Mouse (Mus musculus): ENCODE data around the gene Wfdc9. TPM values are rescaled to one million over a fixed set of nuclear protein-coding genes. Genes with fewer than 3 reads are reported as not detected.

Gene Wfdc9
- total RNA-seq (2022) = not detected

DNA sequence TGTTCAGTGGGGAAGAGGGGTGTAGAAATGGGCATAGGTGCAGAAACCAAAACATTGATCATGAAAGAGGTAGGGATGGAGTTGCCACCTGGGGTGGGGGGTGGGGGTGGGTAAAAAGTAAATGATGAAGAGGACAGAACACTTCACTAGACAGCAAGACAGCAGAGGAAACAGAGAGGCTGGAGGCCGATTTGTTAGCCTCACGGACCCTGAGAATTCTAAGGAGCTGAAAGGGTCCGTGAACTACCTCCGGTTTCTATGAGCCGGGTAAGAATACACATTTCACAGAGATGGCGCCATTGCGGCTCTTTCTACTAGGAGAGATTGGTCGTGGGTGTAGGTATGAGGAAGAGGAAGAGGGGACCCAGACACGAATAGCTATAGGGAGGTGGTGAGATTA, at the start of gene Wfdc9:
TSS of gene Wfdc9 (minus strand) at position 101 of the 400 bp plus-strand sequence.
- DNase-seq (ENCODE audit: low spot score in 2 of 2) = no peak

DNA sequence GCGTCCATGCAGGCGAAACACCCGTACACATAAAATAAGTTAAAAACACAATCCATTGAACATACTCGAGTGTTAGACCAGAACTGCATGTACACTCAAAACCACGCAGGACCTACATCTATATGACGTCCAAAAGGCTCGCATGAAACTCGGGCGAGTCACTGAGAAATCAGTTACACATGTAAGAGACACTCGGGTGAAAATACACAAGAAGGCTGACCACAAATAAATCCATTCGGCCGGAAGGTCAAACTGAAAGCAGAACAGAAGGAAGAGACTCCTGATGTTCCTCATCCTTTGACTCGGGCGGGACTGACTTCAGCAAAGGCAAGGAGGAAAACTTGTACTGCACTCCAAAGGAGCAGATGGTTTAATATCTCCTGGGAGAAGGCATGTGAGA, 49.6 kb upstream of the Wfdc9 start:
- no peak for DNase-seq (ENCODE audit: low spot score in 2 of 2)

DNA sequence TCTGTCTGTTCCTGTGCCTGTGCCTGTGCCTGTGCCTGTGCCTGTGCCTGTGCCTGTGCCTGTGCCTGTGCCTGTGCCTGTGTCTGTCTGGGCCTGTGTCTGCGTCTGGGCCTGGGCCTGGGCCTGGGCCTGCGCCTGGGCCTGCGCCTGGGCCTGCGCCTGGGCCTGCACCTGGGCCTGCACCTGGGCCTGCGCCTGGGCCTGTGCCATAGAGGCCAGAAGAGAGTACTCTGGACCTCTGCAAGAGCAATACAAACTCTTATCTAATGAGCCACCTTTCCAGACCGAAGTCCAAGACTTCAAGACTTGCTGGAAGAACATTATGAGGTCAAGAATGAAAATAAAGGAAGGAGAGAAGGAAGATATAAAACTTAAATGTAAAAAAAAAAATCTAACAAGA, 48.9 kb upstream of the Wfdc9 start:
- DNase-seq (ENCODE audit: low spot score in 2 of 2) = no peak

DNA sequence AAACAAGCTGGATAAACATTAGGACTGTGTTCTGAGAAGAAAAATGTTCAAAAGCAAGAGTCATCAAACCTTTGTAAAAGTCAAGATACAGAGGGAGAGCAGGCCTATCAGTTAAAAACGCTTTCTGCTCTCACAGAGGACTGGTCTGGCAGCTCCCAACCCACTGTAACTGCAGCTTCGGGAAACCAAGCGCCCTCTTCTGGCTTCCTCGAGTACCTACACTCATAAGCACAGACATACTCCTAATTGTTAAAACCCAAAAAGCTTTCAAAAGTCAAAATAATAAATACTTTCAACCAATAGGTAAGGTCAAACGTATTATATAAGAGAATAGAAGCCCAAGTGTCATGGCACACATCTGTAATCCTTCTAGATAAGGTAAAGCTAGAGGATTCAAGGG, 47.9 kb upstream of the Wfdc9 start:
- no peak for DNase-seq (ENCODE audit: low spot score in 2 of 2)

DNA sequence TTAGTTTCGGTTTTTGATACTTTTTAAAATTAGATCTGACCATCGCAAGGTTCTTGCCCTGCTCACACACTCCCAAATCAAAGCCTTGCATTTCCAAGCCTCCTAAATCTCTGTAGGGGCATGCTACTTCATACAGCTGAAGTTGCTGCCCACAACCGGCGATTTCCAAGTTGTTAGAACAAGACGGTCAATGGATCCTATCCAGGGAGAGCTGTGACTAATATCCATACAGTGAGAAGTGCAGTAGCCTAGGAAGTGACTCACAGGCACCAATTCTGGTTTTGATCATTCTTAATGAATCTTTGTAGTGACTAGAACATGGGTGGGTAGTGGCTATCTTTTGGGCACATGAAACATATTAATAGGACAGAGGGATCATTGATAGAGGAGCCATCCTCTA, 45.4 kb upstream of the Wfdc9 start:
- DNase-seq (ENCODE audit: low spot score in 2 of 2) = no peak

DNA sequence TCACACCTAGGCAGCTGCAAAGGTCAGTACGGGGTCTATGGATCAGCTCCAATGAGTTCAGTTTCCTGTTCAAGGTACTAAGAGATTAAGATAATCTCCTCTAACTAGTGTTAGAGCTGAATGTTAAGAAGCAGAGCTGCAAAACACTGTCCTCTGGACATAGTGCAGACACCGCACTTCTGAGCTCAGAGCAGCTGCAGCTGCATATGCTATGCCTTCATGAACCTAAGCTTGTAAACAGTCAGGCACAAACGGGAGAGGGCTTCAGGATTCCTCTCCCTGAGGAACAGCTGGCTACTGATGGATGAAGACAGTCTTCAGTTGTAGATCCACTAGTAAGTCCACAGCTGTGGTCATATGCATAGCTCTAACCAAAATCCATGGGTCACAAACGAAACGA, 44.6 kb upstream of the Wfdc9 start:
- no peak for DNase-seq (ENCODE audit: low spot score in 2 of 2)

DNA sequence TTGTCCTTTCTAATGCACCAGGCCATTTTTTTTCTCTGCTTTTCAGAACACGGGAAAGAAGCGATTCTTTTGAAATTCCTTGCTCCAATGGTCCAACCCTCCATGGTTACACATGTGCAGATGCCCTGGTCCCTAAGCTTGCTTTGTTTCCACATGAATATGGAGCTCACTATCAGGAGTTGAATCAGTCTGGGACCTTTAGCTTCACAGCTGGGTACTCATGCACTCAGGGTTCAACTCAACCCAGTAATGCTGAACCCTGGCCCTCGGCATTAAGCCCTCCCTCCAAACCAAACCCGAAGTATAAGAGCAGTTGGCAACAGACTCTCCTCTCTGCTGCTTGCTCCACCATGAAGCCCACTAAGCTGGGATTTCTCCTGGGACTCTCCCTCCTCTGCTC, 41.8 kb upstream of the Wfdc9 start, which contains the start of gene Spint4:
TSS of gene Spint4 (plus strand) at position 301 of the 400 bp plus-strand sequence.
- no peak for DNase-seq (ENCODE audit: low spot score in 2 of 2)

DNA sequence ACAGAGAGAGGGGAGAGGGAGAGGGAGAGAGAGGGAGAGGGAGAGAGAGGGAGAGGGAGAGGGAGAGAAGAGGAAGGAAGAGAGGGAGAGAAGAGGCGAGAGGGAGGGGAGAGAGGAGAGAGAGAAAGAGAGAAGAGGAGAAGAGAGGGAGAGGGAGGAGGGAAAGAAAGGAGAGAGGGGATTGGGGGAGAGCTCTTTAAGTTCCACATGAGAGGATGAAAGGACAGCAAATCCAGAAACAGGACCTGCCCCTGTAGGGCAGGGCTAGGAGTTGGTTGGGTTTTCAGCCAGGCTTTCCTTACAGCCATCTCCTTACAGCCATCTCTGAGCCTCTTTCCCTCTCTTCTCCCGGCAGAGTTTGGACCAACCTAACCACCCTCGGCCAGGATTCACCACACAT, 28.4 kb upstream of the Wfdc9 start, which contains the start of gene Wfdc13:
TSS of gene Wfdc13 (plus strand) at position 301 of the 400 bp plus-strand sequence.
- no peak for DNase-seq (ENCODE audit: low spot score in 2 of 2)

DNA sequence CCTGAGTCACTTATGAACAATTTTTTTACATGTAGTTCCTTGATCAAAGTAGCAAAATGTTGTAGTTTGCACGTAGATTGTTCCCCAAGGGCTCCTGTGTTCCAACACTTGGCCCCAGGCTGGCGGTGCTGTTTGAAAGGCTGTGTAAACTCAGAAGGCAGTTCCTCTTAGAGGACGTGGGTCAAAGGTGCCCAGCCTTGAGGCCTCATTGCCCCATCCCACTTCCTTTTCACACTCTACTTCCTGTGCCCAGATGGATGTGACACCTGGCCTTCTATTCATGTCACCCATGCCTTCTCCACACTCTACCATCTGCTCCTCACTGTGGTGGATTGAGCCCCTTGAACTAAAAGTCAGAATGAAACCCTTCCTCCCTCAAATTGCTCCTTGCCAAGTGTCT, 23.5 kb upstream of the Wfdc9 start:
- DNase-seq (ENCODE audit: low spot score in 2 of 2) = no peak

DNA sequence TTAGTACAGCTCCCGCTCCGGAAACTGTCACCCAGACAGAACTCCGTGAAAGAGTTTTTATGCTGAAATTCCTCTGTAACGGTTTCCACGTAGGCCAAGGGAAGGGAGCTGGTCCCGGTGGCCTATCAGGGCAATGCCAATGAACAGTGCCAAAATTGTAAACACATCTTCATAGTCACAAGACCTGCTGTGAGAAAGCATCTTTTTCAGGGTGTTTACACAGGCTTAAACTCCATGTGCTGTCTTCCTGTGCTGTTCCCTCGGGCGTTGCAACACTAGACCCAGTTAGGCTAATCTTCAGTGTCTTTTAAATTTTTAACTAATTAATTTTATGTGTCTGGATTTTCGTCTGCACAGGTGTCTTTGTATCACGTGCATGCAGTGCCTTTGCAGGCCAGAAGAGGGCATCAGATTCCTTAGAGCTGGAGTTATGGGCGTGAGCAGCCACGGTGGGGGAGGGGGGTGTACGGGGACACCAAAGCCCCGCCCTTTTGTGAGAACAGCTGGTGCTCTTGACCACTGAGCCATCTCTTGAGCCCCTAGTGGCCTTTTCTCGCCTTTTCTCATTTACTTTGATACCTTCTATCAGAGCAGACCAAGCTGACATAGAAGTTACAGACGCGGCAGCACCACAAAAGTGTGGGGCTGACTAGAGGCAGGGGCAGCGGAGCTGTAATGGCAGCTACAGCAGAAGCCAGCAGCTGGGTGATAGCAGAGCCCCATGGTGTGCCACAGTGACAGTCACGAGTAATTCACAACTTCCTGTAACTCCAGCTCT, 22.7 kb upstream of the Wfdc9 start:
- peak; percentile 33 to 58 for DNase-seq (ENCODE audit: low spot score in 2 of 2)

DNA sequence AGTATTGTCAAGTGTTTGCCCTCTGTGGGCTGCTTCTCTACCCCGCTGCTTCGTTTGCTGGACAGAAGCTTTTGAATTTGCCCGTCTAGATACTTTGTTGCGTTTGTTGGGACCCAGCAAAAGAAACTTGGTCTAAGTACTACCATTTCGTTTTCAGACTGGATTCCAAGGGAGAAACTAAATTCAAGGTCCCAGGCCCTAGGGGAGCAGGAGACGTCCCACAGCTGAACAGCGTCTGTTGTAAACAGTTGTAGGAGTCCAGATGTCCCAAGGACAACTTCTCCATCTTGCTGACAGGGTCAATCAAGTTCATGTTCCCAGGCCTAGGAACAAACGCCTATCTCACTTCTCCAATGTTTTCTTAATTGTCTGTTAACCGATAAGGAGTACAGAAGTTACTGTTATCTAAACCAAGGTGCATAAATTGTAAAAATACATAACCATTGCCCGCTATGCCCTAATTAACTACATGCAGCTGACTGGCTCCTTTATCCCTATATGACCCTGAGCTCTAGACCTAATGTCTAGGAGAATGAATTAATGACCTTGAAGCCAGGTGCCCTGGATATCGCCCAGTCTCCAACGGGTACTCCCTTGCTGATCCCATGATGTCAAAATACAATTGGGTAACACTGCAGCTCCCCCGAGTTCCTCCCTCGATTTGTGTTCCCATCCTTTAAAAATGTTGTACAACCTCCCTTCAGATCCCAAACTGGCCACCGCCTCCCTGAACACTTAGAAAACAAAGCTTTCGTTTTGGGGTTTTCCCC, 20.7 kb upstream of the Wfdc9 start:
- DNase-seq (ENCODE audit: low spot score in 2 of 2) = no peak

DNA sequence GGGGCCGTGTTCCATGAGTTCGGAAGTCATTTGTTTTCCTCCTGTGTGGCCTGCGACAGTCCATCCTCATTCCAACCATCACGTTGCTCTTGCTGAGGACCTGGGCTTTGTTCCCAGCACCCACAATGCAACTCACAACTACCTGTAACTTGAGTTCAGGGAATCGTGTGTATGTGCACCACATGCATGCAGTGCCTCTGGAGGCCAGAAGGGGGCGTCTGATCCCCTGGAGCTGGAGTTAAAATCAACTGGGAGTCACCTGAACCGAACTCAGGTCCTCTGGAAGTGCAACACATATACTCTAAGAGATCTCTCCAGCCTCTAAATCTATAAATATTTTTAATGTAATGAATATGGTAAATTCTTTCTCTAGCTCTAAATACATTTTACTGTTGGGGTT, 19.7 kb upstream of the Wfdc9 start:
- DNase-seq (ENCODE audit: low spot score in 2 of 2) = no peak

DNA sequence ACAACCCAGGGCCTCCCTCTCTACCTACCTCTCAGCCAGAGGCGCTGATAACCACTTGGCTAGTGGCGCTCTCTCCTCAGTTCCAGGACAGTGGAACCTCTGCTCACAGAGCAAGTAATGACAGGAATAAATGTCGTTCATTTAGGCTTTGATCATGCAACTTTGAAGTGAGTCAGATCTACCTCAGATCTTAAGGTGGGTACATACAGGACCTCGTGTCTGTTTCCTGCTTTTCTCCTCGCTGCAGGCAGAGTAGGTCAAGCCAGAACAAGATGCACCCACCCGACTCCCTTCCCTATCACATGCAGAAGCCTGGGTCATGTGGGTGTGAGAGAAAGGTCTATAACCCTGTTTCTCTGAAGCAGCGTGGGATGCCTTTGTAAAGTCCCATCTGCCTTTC, 17.6 kb upstream of the Wfdc9 start, which contains the start of gene Wfdc11:
TSS of gene Wfdc11 (minus strand) at position 101 of the 400 bp plus-strand sequence.
- no peak for DNase-seq (ENCODE audit: low spot score in 2 of 2)

DNA sequence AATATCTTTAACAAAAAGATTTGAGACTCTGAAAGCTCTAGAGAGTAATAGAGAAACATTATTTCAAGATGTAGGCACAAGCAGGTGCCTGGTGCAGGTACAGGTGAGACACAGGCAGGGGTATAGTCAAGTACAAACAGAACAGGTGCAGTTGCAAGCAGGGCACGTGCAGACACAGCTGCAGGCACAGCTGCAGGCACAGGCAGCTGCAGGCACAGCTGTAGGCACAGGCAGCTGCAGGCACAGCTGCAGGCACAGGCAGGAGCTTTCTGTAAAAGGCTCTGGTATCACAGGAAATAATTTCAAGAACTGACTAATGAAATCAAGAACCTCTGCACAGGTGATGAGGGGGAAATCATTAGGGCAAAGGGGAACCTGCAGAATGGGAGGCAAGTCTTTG, 14.6 kb upstream of the Wfdc9 start:
- no peak for DNase-seq (ENCODE audit: low spot score in 2 of 2)

DNA sequence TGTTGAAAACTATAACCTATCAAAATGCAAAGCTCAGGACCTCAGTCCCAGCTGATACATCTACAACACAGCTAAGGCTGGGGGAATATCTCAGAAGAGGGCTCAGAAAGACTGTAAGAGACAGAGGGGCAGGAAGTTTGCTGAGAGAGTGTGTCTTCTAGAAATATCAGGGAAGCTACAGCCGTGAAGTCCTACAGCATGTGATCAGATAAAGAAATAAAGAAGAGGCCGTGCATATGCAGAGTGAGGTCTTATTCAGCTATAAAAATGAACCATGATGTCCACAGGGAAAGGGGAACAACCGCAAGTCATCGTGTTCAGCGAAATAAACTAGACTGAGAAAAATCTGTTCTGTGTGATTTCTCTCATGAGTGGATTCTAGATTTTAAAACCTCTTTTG, 13.9 kb upstream of the Wfdc9 start:
- no peak for DNase-seq (ENCODE audit: low spot score in 2 of 2)

DNA sequence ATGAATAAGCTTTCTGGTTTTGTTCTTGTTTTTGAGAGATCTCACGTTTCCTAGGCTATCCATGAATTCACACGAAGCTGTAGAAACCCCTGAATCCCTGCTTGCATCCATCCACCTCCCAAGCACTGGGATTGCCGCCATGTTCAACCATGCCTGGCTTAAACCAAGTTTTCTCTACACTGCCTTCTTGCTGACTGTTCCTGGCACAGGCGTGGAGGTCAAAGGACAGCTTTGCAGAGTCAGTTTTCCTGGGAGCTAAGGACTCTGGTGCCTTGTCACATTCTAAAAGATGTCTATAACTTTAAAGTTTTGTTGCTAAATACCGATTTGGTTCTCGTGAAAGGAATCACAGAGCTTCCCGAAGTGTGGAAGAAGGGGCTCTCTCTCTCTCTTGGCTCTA, 8.5 kb upstream of the Wfdc9 start:
- DNase-seq (ENCODE audit: low spot score in 2 of 2) = no peak

DNA sequence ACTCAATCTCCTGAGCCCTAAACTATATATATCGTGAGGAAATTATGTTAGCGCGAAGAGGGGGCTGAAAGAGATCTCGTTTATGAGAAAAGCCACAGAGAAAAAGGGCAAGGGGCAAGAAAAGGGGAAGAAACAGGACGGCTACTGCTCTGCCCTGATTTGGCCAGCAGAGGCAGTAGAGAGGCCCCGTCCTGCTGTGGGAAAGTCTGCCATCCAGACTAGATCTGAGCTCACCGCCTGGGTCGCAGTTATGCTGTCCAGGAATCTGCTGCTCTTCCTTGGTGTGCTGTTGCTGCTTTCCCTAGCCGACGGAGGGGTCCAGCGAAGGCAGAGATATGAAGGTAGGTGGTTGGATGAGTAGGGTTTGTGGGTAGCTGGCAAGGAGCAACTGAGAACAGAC, 525 bp downstream of the Wfdc9 start, which contains the start of gene Wfdc10:
TSS of gene Wfdc10 (plus strand) at position 189 of the 400 bp plus-strand sequence.
- no peak for DNase-seq (ENCODE audit: low spot score in 2 of 2)

DNA sequence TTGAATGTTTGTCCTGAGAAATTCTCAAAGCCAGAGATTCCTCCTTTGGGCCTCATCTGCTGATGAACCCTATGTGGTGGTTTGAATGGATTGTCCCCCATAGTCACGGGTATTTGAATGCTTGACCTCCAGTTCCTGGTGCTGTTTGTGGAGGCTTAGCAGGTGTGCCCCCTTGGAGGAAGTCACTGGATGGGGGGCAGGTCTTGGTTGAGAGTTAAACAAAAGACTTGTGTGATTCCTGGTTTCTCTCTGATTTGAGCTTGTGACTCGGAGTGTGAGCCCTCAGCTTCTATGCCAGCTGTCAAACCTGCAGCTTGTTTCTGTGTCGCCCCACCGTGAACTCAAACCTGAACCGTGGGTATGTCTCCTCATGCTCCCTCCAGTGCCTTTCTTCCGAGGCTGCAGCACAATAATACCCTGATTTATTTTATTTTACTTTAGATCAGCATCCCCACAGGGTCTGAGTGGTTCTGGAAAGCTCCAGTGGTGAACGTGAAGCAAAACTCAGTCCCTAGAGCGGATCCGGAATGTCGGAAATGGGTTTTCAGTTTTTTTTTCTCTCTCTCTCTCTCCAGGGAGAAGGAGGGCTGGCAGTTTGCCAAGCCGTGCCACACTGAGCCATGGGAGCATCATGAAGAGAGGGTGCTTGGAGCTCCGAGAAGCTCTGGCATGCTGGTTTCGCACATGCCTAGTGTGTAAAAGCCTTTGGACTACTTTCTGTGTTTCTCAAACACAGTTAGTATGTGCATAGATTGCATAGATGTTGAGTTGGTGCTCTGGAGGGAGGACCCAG, 14.3 kb downstream of the Wfdc9 start:
- DNase-seq (ENCODE audit: low spot score in 2 of 2) = no peak

DNA sequence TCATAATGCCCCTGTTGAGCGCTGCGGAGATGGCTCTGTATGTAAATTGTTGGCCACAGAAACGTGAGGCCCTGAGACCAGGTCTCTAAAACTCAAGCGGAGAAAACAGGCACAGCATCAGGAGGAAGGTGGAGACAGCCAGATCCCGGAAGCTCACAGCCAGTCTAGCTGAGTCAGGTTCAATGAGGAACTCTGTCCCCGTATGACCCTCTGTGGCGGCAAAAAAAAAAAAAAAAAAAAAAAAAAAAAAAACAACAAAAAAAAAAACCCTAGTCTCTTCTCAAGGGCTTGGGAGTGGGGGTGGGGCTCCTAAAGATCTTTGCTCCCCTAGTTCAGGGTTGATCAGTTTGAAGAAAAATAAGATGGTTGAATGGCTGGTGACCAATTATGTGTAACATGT, 15.3 kb downstream of the Wfdc9 start:
- DNase-seq (ENCODE audit: low spot score in 2 of 2) = no peak

DNA sequence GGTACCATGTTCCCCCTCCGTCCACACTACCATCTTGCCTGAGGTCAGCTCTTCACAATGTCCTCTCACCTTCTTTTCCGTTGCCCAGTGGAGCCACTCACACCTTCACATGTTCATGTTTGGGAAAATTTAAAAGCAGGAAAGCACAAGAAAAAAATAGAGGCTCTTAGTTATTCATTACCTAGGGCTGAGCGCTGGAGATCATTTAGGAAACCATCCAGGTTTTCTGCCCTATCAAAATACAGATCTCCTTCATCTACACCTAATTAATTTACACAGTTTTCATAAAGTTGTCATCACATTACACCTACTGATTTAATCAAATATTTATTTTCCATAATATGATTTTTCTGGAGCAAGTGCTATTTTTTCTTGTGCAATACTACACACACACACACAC, 17.7 kb downstream of the Wfdc9 start, which contains the start of gene Wfdc16:
TSS of gene Wfdc16 (minus strand) at position 101 of the 400 bp plus-strand sequence.
- no peak for DNase-seq (ENCODE audit: low spot score in 2 of 2)

DNA sequence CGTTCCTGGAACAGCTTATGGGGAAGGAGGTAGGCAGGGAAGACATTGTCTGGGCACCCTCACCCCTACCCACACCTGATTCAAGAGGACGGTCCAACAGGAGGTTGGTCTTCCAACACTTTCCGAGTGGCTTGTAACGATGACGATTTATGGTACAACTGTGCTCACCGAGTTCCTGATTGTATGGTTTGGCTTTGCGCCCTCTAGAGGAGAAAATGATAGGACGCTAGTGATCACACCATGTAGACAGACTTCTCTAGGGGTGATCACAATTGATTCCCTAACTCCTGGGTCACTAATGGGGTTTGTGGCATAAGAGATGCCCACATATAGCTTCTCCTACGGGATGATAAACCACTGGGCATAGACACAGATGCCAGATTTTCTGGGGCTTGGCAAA, 21.1 kb downstream of the Wfdc9 start:
- DNase-seq (ENCODE audit: low spot score in 2 of 2) = no peak

DNA sequence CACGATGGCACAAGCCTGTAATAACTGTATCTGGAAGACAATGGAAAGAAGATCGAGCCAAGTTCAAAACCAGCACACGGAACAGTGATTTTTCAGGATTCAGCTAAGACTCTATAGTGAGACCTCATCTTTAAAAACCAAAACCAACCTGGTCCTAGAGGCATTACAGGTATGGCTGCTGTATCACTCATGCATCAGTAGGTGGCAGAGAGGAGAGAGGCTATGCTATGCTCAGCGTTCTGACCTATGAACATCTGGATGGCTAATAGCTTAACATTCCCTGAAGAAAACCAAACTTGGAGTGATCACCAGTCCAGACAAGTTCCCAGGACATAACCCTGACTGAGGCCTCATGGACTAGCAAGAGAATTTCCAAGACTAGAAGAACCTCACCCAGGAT, 34.6 kb downstream of the Wfdc9 start:
- DNase-seq (ENCODE audit: low spot score in 2 of 2) = no peak
